Mouse (Mus musculus) ES-Bruce4 (cell line): ENCODE data around the gene Hmx3. TPM values are rescaled to one million over a fixed set of nuclear protein-coding genes. Genes with fewer than 3 reads are reported as not detected.
A peak's percentile ranks its signal among the peaks of the same experiment; 100 is the strongest.

Experiments
- H3K27ac ChIP-seq: 2 replicates; pipeline ENCODE4 v1.5.1; 2012; ENCODE audit warnings: low read length, inconsistent platforms; ENCODE audit not compliant: insufficient read depth
- H3K27me3 ChIP-seq: 2 replicates; pipeline ENCODE4 v1.6.1; 2012; ENCODE audit warnings: mild to moderate bottlenecking, low read length, inconsistent platforms; ENCODE audit not compliant: control insufficient read depth, poor library complexity, insufficient read depth, severe bottlenecking
- H3K36me3 ChIP-seq: 2 replicates; pipeline ENCODE4 v1.6.1; 2012; ENCODE audit warnings: inconsistent platforms, mild to moderate bottlenecking, low read length, moderate library complexity; ENCODE audit not compliant: control insufficient read depth, poor library complexity, insufficient read depth, severe bottlenecking
- H3K4me1 ChIP-seq: one replicate; pipeline ENCODE4 v1.8.1; 2011; ENCODE audit warnings: low read length; ENCODE audit not compliant: control insufficient read depth, insufficient read depth
- H3K4me3 ChIP-seq: 2 replicates; pipeline ENCODE4 v1.5.1; 2011; ENCODE audit warnings: low read depth, mild to moderate bottlenecking, low read length
- H3K9ac ChIP-seq: 2 replicates; pipeline ENCODE4 v1.6.1; 2012; ENCODE audit warnings: low read depth, mild to moderate bottlenecking, inconsistent platforms; ENCODE audit not compliant: poor library complexity, severe bottlenecking
- H3K9me3 ChIP-seq: replicated peaks from 2 replicates; pipeline ENCODE4 v1.6.1; 2012; ENCODE audit warnings: mild to moderate bottlenecking, low read length, inconsistent platforms; ENCODE audit not compliant: control insufficient read depth, poor library complexity, insufficient read depth, severe bottlenecking
- CTCF ChIP-seq: IDR thresholded peaks from one replicate; pipeline ENCODE4 v1.8.1; 2011; ENCODE audit warnings: low read depth, low read length
- EP300 ChIP-seq: IDR thresholded peaks from 2 replicates; pipeline ENCODE4 v1.6.1; 2011; ENCODE audit warnings: low read depth, low read length; ENCODE audit not compliant: insufficient read depth
- POLR2A ChIP-seq: IDR thresholded peaks from one replicate; pipeline ENCODE4 v1.8.1; 2011; ENCODE audit warnings: low read length; ENCODE audit not compliant: insufficient read depth
- polyA plus RNA-seq: library from polyadenylated mRNA; stranded (reverse); fragments of >200 nt; gene quantifications from 2 replicates; pipeline ENCODE4 v1.2.4, GENCODE M21; 2011; ENCODE audit warnings: low read depth; ENCODE audit not compliant: missing spikeins, insufficient read depth, insufficient read length

Gene Hmx3
- polyA plus RNA-seq, 1 experiment = not detected

- H3K4me1 ChIP-seq = no peaks in the 10 kb centered on the region
- peak overlapping the region; percentile 78 for H3K9ac ChIP-seq
- no peaks in the 10 kb centered on the region for H3K9me3 ChIP-seq
- peaks cover 34% of the 10 kb centered on the region for H3K36me3 ChIP-seq
- TF ChIP-seq CTCF (no peak), EP300 (no peak), POLR2A (no peak)
- peak overlapping the region; percentile 7; the same call in 1 of the 2 replicates for H3K27ac ChIP-seq
- H3K4me3 ChIP-seq = peak overlapping the region; percentile 85
- peaks cover 10% of the 10 kb centered on the region for H3K27me3 ChIP-seq
Measured at GRCm38 (mm10) chr7:131560697-131561042, 18.0 kb downstream of the Hmx3 start.

DNA sequence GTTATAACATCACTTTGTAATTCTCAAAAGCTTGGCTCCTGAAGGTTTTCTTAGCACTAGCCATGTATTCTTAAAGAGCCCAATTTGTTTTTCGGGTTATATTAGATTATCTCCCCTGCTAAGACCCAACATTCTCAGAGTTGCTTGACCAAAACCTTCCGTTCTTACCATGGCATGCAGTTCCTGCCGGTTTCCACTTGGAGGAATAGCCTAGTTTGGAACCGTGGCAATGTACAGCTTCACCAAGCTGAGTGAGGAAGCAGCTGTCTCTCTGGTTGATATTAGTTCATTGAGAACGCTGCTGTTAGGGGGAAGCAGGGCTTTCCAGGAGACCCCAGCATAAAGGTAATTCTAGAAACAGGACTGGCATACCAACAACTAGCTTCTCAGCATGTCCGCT, 32.6 kb downstream of the Hmx3 start:
- no peak overlapping the region for H3K9ac ChIP-seq
- no peaks in the 10 kb centered on the region for H3K27me3 ChIP-seq
- no peaks in the 10 kb centered on the region for H3K9me3 ChIP-seq
- TF ChIP-seq EP300 = no peak
- TF ChIP-seq CTCF = no peak
- TF ChIP-seq POLR2A = no peak
- no peaks in the 10 kb centered on the region for H3K4me1 ChIP-seq
- no peak overlapping the region for H3K4me3 ChIP-seq
- no peak overlapping the region for H3K27ac ChIP-seq
- H3K36me3 ChIP-seq = peaks cover 28% of the 10 kb centered on the region

DNA sequence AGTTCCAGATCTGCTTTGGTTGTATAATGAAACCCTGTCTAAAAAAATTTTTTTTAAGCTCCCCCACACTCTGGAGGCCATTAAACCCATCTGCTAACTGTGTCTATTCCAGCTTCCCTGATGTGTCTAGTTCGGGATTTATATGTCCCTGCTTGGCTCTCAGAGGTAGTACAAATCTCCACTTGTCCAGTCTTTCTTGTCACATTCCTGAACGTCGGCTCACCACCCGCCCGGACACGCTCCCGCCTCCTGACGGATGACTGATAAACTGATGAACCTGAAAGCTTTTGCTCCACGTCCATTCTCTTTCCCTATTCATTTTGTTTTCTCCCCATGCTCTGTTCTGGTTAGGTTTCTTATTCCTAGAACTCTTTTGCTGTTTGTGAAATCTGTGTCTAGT, 39.5 kb downstream of the Hmx3 start:
- H3K4me1 ChIP-seq = no peaks in the 10 kb centered on the region
- no peaks in the 10 kb centered on the region for H3K27me3 ChIP-seq
- no peak for TF ChIP-seq EP300
- no peak for TF ChIP-seq POLR2A
- TF ChIP-seq CTCF = no peak
- H3K36me3 ChIP-seq = no peaks in the 10 kb centered on the region
- no peak overlapping the region for H3K9ac ChIP-seq
- no peak overlapping the region for H3K4me3 ChIP-seq
- H3K9me3 ChIP-seq = no peaks in the 10 kb centered on the region
- H3K27ac ChIP-seq = no peak overlapping the region

GRCm38 (mm10) chr7:131585551-131585950, 42.9 kb downstream of the Hmx3 start:
- no peaks in the 10 kb centered on the region for H3K4me1 ChIP-seq
- H3K27me3 ChIP-seq = no peaks in the 10 kb centered on the region
- H3K9me3 ChIP-seq = no peaks in the 10 kb centered on the region
- H3K9ac ChIP-seq = no peak overlapping the region
- H3K4me3 ChIP-seq = no peak overlapping the region
- no peaks in the 10 kb centered on the region for H3K36me3 ChIP-seq
- TF ChIP-seq CTCF (no peak), EP300 (no peak), POLR2A (no peak)
- no peak overlapping the region for H3K27ac ChIP-seq

Other genes starting within 250 kb of the Hmx3 start
- gene Cuzd1, start 220.6 kb upstream of the Hmx3 start, polyA plus RNA-seq = not detected in 2 replicates
- 1.7 TPM in 1 of 2 replicates, not detected in the other for gene Fam24b, start 213.4 kb upstream of the Hmx3 start, polyA plus RNA-seq
- gene Fam24a, start 209.0 kb upstream of the Hmx3 start, polyA plus RNA-seq = not detected in 2 replicates
- 23.8 and 26.0 TPM in 2 replicates for gene 2310057M21Rik, start 180.1 kb upstream of the Hmx3 start, polyA plus RNA-seq
- gene Pstk, start 171.7 kb upstream of the Hmx3 start, polyA plus RNA-seq = 58.9 and 64.7 TPM in 2 replicates
- gene Ikzf5, start 132.3 kb upstream of the Hmx3 start, polyA plus RNA-seq = 24.6 and 27.7 TPM in 2 replicates
- gene Acadsb, start 132.3 kb upstream of the Hmx3 start, polyA plus RNA-seq = 34.1 and 38.3 TPM in 2 replicates
- gene Hmx2, start 5.9 kb downstream of the Hmx3 start, polyA plus RNA-seq = 0.39 TPM in 1 of 2 replicates, not detected in the other
- 141 and 145 TPM in 2 replicates for gene Bub3, start 17.4 kb downstream of the Hmx3 start, polyA plus RNA-seq